Mouse (Mus musculus) mouse trophoblast stem cell (cell line): ENCODE results near the gene Cd5.

Experiments used
- in situ Hi-C, 2 experiments: fragments of 300-500 bp; cut with MseI, MboI; formaldehyde crosslinking; loops; 2 replicates in 1 of 2; 3 replicates in 1 of 2; pipeline ENCODE4 v1.15.1; 2025

The Cd5 gene

DNA sequence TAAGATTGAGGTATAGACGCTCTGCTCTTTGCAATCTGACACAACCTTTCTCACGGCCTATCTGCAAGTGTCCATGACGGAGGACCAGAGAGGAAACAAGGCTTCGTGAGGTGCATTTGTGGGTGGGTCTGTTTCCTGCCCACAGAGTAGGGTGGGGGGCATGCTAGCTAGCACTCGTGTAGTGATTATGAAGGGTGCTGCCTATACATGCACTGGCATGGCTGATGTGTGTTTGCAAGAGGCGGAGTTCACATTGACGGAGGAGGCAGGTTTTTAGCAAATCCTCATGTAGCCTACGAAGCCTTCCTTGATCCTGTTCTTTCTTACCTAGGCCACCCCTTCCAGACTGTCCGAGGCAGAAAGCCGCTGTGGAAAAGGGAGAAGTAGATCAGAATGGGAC is 8.9 kb downstream of the Cd5 start:
- in situ Hi-C loops, result no loop called here

DNA sequence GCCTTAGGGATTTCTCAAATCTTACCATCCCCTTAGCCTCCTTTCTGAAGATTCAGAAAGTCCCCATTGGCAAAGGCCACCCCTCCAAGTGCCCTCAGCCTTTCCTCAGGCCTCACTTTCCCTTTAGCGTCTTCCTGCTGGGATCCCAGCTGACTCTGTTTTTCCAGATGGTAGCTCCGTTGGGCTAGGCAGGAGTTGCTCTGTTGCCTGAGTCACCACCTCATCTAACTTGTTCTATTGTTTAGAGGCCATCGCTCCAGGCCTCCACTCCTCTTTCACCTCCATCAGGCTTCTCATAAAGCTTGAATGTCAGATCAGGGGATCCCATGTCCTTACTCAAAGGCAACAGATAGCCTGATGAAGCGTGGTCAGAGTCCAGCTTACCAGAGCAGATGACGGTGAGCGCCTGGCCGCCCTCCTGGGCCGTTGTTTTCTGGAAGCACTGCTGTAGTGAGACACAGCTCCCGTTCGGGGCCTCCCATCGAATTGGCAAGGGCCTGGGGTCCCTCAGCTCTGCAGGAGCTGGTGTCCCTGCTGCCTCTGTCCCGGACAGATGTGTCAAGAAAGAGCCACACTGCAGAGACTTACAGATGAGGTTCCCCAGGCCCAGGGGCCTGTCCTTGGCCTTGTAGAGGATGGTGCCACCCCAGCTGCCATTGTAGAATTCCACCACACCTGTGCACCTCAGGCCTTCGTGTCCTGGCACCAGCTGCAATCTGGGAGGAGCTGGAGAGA is 14.0 kb downstream of the Cd5 start:
- in situ Hi-C loops, result loop anchor here in 1 of 2 experiments (25.0 kb wide), 1 partner anchor 238 kb away; the partner anchor contains the start of gene Ms4a10

DNA sequence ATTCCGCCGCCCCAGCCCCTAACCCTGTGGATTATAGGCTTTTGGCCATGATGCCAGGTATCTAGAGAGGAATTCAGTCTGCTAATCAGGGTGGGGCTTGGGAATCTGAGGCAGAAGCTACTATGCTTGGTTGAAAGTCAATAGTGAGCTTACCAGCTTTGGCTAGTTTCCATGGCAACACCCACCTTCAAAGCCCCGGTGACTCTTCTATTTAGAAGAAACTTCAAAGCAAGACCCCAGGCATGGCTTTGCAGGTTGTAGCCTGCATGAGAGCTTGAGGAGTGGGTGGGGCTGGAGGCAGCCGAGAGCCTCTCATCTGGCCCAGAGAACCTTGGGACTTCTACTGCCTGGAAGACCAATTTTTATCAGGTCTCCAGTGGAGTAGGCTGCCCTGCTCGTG is 15.2 kb downstream of the Cd5 start:
- in situ Hi-C loops, result loop anchor here in 1 of 2 experiments (25.0 kb wide), 1 partner anchor 239 kb away; the partner anchor contains the start of gene Ms4a10

DNA sequence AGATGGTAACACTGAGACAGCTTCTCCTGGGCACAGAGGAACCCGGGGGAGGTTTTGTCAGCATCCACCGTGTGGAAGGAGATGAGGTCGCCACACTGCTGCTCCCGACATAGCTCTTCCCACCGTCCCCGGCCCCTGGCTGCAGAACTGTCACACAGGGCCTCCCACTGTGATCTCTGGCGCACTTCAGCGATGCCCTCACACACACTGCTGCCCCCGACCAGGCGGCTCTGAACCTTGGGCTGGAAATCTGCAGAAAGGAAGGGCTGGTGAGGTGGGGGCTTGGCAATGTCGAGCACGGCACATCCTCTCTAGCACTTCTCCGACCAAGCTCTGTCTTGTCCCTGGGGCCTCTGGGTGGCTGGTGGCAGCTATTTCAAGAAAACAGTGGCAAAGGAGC is 15.7 kb downstream of the Cd5 start:
- in situ Hi-C loops, result loop anchor here in 1 of 2 experiments (25.0 kb wide), 1 partner anchor 239 kb away; the partner anchor contains the start of gene Ms4a10

DNA sequence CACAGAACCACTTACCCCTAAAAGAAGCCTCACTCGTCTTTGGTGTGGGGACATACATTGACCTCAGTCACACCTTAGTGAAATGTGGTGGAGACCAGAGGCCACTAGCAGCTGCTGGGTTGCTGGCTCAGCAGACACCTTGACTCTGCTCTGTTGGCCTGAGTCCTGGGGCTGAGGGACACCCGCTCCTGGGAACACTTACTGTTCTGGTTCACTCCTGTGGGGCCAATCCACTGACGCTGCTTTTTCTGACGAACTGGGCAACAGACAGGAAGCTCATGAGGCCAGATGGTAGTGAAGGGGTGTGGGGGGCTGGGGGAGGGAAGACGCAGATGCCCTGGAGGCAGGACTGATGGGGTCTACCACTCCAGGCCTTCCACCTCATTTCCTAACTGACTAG is 17.7 kb downstream of the Cd5 start:
- in situ Hi-C loops, result loop anchor here in 1 of 2 experiments (25.0 kb wide), 1 partner anchor 241 kb away; the partner anchor contains the start of gene Ms4a10

DNA sequence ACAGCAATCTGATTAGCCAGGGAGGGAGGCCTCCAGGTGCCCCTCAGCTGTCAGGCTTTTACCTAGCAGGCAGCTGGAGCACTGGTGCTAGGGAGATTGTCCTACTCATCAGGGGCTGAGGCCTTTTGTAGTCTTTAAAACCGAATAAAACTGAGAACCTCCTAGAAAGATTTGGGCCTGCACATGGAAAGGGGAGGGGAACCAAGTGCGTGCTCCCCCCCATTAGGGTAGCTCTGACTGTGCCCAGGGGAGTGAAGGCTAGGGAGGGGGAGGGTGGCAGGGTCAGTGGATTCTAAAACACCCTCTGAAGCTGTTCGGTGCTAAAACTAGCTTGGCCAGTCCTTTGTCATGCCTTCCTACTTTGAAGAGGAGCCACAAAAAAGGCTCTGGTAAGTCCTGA is 18.3 kb downstream of the Cd5 start:
- in situ Hi-C loops, result loop anchor here in 1 of 2 experiments (25.0 kb wide), 1 partner anchor 242 kb away; the partner anchor contains the start of gene Ms4a10

DNA sequence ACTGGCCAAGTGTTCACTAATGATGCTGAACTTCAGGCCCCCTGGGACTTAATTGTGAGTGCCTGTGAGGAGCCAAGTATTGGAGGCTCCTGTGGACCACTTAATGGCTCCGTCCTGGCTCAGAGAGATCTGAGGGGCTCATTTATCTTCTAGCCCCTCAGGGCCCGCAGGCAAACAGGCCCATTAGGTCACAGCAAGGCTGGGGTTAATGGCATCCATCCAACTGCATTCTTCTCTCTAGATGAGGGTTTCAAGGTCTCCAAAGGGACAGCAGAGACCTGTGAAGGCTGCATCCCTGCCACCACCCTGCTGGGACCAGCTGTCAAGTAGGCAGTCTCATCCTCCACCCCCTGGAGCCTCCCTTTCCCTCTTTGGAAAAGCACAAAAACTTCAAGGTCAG is 19.1 kb downstream of the Cd5 start:
- in situ Hi-C loops, result loop anchor here (5.0 to 25.0 kb wide), 4 partner anchors 47 to 243 kb away; partner anchors contain the start of genes Ccdc86 (in 1 of the 2) and Ms4a10 (in 1 of the 2)

DNA sequence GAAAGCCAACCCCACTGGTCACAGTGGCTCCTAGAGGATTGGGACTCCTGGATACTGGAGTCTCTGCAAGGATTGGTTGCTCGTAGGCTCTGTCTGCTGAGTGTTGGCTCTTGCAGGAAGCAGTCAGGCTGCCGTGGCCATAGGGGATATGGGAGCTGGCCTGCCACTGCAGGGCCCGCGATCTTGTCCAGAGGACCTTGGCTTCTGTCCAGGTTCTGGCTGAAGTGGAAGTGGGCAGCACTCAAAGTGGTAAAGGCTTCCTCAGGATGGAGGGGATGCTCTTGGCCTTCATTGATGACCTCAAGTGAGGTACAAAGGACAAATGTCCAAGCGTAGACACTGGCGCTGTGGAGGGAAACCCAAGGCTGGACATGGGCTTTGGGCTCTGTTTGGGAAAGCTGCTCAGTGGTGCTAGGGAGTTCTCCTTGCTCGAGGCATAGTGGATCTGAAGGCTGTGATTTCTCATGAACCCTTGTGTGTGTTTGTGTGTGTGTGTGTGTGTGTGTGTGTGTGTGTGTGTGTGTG is 20.5 kb downstream of the Cd5 start:
- in situ Hi-C loops, result loop anchor here (5.0 to 25.0 kb wide), 4 partner anchors 46 to 244 kb away; partner anchors contain the start of genes Ccdc86 (in 1 of the 2) and Ms4a10 (in 1 of the 2)

DNA sequence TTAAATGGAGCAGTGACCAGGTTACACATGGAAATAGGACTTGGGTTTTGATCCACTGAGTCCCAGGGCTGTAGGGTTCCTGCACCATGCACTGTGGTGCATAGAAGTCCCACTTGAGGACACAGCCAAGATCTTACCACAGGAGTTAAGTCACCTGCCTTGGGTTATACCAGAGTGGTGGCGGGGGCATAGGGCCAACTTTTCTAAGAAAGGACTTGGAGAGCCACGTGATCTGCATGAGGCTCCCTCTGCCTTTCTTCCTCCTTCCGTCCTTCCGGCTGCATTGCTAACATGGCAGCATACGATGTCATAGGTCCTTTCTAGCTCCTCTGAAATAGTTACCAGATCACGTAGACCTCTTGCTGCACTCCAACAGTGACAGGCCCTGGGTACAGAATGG is 23.3 kb downstream of the Cd5 start:
- in situ Hi-C loops, result loop anchor here (5.0 to 25.0 kb wide), 4 partner anchors 43 to 247 kb away; partner anchors contain the start of genes Ccdc86 (in 1 of the 2) and Ms4a10 (in 1 of the 2)

DNA sequence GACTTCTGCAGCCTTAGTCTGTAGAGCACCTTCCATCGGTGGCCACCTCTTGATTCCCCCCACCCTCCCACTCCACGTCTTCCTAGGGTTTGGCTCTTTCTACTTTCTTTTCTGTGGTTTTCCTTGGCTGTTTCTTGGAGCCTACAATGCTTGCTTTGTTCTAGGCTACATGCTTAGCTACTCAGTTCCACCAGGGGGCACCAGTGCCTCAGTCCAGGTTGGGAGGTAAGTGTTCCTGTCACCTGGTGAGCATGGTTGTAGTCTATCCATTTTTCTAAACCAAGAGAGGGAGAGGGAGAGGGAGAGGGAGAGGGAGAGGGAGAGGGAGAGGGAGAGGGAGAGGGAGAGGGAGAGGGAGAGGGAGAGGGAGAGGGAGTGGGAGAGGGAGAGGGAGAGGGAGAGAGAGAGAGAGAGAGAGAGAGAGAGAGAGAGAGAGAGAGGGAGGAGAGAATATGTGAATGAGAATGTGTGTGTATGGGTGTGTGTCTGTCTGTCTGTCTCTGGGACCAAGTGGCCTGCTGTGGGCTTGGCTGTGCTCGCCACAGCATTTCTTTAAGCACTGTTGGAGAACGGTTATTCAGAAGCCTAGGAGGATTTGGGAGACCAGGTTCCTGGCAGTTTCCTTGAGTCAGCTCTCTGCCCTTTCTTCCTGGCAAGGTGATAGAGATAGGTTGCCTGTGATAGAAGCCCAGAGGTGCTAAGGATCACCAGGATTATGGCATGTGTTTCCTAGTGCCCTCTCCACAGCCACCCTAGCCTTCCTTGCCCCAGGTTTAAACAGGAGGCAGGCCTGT is 23.9 kb downstream of the Cd5 start:
- in situ Hi-C loops, result loop anchor here (5.0 to 25.0 kb wide), 4 partner anchors 43 to 247 kb away; partner anchors contain the start of genes Ccdc86 (in 1 of the 2) and Ms4a10 (in 1 of the 2)

DNA sequence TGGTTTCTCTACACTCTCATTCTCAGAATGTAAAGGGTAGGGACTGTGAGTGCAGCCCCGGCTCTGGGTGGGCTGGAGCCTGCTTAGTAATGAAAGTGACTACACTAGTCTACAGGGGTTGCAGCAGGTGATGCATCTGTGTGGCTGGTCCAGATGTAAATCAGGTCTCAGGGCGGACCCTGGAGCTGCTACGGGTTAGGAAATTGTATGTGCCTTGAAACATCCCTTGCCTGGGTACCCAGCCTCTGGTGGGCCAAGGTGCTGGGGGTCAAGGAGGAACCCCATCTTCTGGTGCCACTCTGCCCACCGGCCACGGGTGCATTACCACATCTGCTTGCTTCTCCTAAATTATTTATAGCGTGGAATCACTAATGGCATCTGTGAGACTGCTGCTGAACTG is 24.6 kb downstream of the Cd5 start:
- in situ Hi-C loops, result loop anchor here (10.0 to 25.0 kb wide), 2 partner anchors 231 to 248 kb away; partner anchors contain the start of genes Ccdc86 (in 1 of the 2) and Ms4a10 (in 1 of the 2)

DNA sequence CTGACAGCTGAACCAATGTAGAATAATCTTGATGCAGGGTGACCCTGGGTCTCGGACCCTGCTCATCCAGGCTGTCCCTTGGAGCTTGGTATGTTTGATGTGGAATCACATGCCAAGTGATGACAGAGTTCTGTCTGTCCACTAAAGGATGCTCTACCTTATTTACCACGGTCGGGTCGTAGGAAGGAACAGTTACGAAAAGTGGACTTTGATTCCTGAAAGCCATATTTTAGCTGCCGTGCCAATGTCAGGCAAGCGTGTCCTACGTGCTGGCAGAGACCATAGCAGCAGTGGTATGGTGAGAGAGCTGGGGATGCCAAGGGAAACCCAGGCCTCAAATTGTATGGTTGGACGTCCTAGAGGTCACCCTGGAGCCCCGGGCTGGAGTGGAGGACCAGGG is 25.3 kb downstream of the Cd5 start:
- in situ Hi-C loops, result loop anchor here (10.0 to 25.0 kb wide), 2 partner anchors 231 to 249 kb away; partner anchors contain the start of genes Ccdc86 (in 1 of the 2) and Ms4a10 (in 1 of the 2)

DNA sequence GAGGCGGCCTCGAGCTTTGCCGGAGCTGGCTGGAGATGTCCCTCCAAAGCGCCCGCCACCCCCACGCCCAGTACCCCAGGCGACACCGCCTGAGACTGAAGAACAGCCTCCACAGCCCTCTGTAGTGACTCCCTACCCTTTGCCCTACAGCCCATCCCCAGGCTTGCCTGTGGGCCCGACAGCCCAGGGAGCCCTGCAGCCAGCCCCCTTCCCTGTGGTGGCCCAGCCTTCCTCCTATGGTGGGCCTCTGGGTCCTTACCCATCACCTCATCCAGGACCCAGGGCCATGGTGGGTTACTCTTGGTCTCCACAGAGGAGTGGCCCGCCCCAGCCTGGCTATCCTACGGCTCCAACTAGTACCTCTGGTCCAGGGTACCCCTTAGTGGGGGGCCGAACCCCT is 26.2 kb downstream of the Cd5 start:
- in situ Hi-C loops, result loop anchor here (10.0 to 25.0 kb wide), 2 partner anchors 232 to 250 kb away; partner anchors contain the start of genes Ccdc86 (in 1 of the 2) and Ms4a10 (in 1 of the 2)

DNA sequence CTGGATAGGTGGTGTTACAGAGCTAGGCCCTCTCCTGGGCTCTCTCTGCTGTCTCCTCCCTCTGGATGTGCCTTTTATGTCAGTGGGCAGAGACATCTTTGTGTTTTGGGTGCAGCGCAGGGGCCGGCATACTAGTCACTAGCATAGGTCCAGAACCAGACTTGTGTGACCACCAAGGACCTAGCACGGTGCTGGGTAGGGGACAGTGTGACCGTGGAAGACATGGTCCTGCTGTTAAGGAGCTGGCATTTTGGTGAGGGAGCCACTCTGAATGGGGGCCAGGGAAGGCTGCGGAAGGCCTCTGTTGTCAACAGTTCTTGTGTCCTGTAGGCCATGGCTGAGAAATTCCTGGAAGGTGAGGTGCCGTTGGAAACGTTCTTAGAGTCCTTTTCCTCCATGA is 26.6 kb downstream of the Cd5 start:
- in situ Hi-C loops, result loop anchor here (10.0 to 25.0 kb wide), 2 partner anchors 233 to 250 kb away; partner anchors contain the start of genes Ccdc86 (in 1 of the 2) and Ms4a10 (in 1 of the 2)

DNA sequence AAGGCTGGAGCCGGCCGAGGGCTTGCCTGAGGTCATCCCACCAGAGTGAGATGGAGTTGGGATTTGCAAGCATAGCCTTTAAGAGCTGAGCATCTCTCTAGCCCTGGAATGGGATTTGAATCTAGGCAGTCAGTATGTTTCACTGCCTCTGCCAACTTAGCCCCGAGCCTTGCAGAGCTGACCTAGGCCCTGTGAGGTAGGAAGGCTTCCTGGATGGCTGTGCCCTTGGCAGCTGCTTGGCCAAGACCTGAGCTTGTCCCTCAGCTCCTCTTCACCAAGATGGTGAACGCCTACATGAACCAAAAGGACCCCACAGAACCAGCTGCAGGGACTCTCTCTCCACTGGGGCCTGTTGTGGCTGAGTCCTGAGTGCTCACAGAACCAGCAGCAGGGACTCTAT is 28.1 kb downstream of the Cd5 start:
- in situ Hi-C loops, result loop anchor here (10.0 to 25.0 kb wide), 2 partner anchors 234 to 252 kb away; partner anchors contain the start of genes Ccdc86 (in 1 of the 2) and Ms4a10 (in 1 of the 2)

DNA sequence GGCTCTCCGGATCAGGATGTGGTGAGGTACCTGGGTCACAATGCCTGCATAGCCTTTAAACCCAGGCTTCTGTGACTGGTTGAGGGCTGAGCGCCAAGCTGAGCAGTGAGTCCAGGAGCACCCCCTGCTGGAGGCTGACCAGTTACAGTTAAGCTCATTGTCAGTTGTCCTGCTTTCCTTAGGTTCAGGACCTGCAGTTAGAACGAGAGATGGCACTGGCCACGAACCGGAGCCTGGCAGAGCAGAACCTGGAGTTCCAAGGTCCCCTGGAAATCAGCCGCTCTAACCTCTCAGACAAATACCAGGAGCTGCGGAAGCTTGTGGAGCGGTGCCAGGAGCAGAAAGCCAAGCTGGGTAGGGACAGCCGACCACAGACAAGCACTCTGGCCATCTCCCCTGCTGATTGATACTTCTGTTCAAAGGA is 28.7 kb downstream of the Cd5 start:
- in situ Hi-C loops, result loop anchor here (10.0 to 25.0 kb wide), 2 partner anchors 235 to 252 kb away; partner anchors contain the start of genes Ccdc86 (in 1 of the 2) and Ms4a10 (in 1 of the 2)

DNA sequence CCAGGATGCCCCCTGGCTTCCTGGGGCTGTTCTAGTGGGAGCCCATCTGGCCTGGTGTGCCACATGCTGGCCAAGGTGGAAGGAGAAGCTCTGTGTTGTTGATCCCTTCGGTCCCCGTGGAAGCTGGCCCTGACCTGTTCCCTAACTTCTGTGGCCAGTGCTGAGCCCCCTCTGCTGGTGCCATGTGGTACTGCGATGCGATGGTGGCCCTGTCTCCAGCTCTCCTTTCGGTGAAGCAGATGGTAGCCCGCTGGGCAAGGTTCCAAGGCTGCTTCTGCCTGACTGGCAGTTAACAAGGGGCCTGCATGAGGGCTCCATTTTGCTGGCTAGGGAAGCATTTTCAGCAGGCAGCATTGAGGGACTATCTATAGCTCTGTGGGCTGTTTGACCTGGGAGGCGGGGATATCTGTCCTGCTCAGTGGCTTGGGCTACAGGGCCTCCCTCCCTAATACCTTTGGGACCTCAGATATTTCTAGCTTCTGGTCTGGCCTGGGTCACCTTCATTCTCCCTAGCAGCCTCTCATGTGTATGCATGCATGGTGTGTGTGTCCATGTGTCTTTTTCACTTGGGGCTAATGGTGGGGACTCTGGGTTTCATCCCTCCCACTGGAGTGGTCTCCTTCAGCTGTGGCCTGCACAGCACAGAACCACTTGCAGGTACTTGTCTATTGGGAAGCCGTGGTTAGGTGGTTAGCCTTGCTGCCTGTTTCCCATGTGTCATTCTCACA is 29.3 kb downstream of the Cd5 start:
- in situ Hi-C loops, result loop anchor here (5.0 to 25.0 kb wide), 3 partner anchors 42 to 253 kb away; partner anchors contain the start of genes Ccdc86 (in 1 of the 2) and Ms4a10 (in 1 of the 2)

DNA sequence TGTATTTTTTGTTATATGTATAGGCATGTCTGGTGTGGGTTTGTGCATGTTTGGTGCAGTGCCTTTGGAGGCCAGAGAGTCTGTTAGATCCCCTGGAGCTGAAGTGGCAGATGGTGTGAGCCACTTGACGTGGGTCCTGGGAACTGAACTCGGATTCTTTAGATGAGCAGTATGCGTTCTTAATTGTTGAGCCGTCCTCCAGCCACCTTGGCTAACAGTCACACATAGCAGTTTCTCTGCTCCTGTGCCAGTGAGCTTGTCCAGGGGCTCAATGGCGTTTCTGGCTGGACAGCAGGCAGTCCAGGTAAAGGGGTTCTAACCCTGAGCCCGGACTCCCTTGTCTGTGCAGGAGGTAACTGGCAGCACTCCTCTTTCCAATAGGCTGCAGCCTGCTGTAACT is 29.9 kb downstream of the Cd5 start:
- in situ Hi-C loops, result loop anchor here in 1 of 2 experiments (5.0 to 25.0 kb wide), 2 partner anchors 42 to 253 kb away; partner anchors contain the start of gene Ms4a10

DNA sequence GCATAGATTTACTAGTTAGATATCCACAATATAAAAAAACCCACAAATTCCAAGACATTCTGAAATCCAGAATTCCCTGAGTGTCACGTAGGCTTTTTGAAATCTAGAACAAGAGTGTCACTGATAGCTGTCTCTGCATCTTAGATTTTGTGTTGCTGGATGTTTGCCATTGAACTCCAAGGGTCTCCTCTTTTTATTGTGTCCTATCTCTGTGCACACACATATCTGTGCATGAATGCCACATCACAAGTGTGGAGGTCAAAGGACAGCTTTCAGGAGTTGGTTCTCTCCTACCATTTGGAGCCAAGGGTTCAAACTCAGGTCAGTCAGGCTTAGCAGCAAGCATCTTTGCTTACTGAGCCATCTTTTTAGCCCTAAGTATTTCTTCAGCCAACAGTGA is 30.9 kb downstream of the Cd5 start:
- in situ Hi-C loops, result loop anchor here in 1 of 2 experiments (5.0 to 25.0 kb wide), 2 partner anchors 41 to 254 kb away; partner anchors contain the start of gene Ms4a10
